Mouse (Mus musculus): ENCODE measurements around the gene Tmprss2.

GRCm38 (mm10) chr16:97612009-97612408 lies 1.0 kb upstream of the Tmprss2 start:
- no peak for TF ChIP-seq POLR2A (IDR thresholded peaks at IDR 0.05; ENCODE audit: low read depth, low read length)
- TF ChIP-seq CTCF (conservative IDR thresholded peaks at IDR 0.05; ENCODE audit: insufficient read depth, insufficient read length, low read depth, low read length): no peak

Data from kidney, adult 2 months (tissue).